Mouse (Mus musculus): ENCODE data around the gene Zc3hav1.
"Not testable (repeated sequence)": the region's sequence is repeated elsewhere in the genome, so short reads cannot be mapped to it uniquely, and the experiment has no call there.

The Zc3hav1 gene

GRCm38 (mm10) chr6:38353811-38354722 is at the start of gene Zc3hav1:
TSS of gene Zc3hav1 (minus strand) at chr6:38354603.
- no peak for DNase-seq (ENCODE audit: low read depth, low spot score)

DNA sequence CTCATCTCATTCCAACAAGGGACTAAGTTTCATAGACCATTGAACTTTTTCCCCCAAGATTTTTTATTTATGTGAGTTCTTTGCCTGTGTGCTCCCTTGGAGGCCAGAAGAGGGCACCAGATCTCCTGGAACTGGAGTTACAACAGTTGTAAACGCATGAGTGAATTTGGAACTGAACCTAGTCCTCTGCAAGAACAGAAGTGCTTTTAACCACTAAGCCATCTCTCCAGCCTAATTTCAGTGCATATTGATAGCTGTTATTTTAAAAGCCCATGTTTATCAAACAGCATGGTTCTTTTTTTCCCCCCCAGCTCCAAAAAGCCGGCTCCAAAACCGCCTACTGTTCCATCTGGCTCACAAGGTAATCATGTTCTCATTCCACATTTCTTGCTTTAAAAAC is 35.3 kb upstream of the Zc3hav1 start:
- DNase-seq (ENCODE audit: low read depth, low spot score), result no peak

DNA sequence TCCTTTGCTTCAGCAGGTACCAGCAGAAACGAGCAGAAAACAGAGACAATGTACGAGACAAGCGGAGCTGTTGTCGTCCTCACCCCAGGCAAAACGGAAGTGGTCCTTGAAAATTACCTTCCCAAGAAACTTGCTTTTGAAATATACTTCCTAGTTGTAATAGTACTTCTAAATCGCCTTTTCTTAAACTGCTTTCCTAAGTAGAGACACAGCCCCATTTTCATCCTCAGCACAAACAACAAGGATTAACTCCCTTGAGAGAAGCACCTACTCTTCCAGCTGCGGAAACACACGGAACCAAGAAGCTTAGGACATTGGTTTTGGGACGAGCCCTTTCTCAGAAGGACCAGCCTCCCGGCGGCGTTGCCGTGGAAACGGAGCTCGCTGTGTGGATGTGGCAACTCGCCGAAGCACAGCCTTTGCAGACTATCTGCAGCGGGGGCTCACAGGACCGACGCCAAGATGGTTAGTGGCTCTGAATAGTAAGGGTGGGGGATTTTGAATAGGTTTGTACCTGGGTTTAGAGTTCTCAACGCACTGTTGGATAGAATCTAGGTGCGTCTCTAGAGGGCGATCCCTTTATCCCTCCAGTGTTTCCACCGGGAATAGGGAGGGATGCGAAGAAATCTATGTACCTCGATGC is 26.8 kb upstream of the Zc3hav1 start, which contains the start of gene Ttc26:
Gene Ttc26, plus strand, starts transcription at position 341 of the 643 bp plus-strand sequence.
- peak; percentile 79 for DNase-seq (ENCODE audit: low read depth, low spot score)

GRCm38 (mm10) chr6:38380764-38381128 is 26.3 kb upstream of the Zc3hav1 start:
- no peak for DNase-seq (ENCODE audit: low read depth, low spot score)

- DNase-seq (ENCODE audit: low read depth, low spot score), result no peak
Observed at GRCm38 (mm10) chr6:38374271-38374670, 19.9 kb upstream of the Zc3hav1 start.

GRCm38 (mm10) chr6:38369945-38370344 is 15.5 kb upstream of the Zc3hav1 start:
- DNase-seq (ENCODE audit: low read depth, low spot score), result no peak

DNA sequence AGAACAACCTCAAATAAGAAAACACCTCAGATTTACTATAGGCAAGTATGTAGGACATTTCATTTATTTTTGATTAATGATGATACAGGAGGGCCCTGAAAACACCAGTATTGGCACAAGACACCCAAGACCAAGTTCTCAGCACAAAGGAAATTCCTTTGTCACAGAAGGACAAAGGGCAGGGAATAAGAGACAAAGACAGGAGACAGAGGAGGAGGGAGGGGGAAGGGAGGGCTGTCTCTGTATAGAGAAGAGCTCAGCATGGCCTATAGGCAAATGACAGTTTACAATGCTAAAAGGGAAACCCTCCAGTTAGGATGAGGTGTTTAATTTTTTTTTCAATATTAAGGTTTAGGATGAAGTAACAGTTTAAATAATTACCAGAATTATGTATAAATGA is 9.7 kb upstream of the Zc3hav1 start:
- DNase-seq (ENCODE audit: low read depth, low spot score), result no peak

DNA sequence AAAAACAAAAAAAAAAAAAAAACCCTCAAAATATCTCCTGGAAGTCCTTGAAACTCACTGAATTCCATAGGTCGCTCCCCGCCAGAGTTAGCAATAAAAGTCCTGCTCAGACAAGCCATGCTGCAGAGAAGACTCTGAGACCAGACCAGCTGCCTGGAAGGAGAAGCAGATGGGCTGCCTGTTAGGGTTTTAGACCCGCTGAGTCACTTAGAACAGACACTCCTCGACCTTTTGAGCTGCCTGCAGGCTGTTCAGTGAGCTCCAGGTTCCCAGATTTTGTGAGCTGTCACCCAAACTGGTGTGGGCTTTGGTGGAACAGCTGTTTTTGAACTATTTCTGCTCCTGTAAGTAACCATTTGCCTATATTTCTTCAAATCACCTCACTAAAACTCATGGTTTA is 9.0 kb upstream of the Zc3hav1 start:
- no peak for DNase-seq (ENCODE audit: low read depth, low spot score)

DNA sequence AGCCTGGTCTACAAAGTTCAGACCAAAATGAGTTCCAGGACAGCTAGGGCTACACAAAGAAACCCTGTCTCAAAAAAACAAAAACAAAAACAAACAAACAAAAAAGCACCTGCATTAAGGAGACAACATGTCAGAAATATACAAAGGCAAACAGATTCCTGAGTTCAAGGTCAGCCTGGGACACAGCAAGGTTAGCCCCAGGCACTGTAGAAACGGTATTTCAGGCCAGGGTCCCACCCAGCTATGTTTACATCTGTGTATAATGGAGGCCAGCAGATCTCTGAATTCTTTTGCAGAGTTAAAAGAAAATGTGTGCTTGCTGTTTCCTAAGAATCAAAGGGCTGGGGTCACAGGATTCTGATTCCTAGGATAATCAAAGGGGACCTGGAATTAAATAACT is 7.5 kb upstream of the Zc3hav1 start:
- DNase-seq (ENCODE audit: low read depth, low spot score), result no peak

DNA sequence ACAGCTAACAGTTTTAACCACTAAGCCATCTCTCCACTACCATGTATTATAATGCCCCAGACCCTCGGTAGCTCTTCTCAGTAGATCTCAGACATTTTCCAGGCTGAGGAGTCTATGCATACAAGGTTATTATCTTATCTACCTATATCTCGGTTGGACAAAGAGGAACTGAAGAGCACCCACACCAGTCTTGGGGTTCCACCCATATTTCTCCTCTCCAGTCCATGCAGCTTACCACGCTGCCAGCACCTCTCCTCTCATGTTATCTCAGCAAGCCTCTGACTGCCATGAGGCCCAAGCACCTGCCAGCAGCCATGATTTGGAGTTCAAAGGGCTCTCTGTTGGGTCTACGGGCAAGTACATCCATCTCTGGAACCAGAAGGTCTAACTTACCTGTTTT is 6.7 kb upstream of the Zc3hav1 start:
- no peak for DNase-seq (ENCODE audit: low read depth, low spot score)

- DNase-seq (ENCODE audit: low read depth, low spot score), result no peak
Observed at GRCm38 (mm10) chr6:38359736-38360499, 5.5 kb upstream of the Zc3hav1 start.

GRCm38 (mm10) chr6:38359044-38359735 is 4.8 kb upstream of the Zc3hav1 start:
- not testable (repeated sequence) for DNase-seq (ENCODE audit: low read depth, low spot score)

GRCm38 (mm10) chr6:38358253-38359027 is 4.0 kb upstream of the Zc3hav1 start:
- no peak for DNase-seq (ENCODE audit: low read depth, low spot score)

- no peak for DNase-seq (ENCODE audit: low read depth, low spot score)
Observed at GRCm38 (mm10) chr6:38357603-38358252, 3.3 kb upstream of the Zc3hav1 start.

DNA sequence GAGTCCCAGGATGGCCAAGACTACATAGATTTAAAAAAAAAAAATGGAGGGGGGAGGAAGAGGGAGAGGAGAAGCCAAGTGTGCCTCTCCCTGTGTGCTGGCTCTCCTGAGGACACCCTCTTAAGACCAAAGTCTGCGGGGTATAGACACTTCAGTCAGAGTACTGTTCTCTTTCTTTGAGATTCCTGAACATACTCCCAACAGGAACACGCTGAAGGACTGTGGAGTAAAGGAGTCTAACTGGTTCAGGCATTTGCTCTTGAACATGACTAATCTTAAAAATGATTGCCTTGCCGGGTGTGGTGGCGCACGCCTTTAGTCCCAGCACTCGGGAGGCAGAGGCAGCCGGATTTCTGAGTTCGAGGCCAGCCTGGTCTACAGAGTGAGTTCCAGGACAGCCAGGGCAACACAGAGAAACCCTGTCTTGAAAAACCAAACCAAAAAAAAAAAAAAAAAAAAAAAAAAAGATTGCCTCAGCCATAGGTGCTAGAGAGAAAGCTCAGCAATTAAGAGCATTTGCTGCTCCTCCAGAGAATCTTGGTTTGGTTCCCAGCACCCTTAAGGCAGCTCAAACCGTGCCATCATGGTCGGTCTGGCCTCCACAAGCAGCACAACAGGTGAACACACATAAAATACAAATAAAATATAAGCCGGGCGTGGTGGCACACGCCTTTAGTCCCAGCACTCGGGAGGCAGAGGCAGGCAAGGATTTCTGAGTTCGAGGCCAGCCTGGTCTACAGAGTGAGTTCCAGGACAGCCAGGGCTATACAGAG is 2.4 kb upstream of the Zc3hav1 start:
- DNase-seq (ENCODE audit: low read depth, low spot score), result not testable (repeated sequence)

GRCm38 (mm10) chr6:38355862-38356261 is 1.5 kb upstream of the Zc3hav1 start:
- no peak for DNase-seq (ENCODE audit: low read depth, low spot score)

GRCm38 (mm10) chr6:38355354-38355823 is 986 bp upstream of the Zc3hav1 start:
- no peak for DNase-seq (ENCODE audit: low read depth, low spot score)

DNA sequence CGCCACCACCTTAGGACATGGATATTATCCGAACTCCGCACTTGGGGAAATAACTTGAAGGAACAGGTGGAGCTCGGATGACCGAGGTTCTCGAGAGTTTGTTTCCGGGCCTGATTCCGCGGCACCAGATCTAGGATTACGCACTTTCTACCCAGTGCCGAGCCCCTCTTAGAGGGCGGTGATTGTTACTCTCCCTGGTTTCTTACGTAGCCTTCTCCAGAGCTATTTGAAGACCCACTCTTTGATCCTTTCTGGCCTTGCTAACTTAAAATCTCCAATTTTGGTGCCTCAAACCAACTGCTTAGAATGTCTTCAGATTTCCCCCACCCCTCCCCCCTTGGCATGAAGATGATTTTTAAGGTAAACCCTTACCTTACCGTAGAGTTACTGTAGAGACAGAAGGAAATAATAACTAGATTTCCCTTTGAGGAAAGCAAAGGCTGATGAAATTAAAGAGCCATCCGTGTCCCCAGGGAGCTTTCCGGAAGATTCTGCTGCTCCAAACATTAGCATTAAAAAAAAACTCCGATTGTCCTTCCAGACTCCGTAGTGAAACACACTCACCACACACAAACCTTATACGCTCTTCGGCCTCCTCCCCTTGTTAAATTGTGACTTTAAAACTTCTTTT is 435 bp upstream of the Zc3hav1 start:
- no peak for DNase-seq (ENCODE audit: low read depth, low spot score)

GRCm38 (mm10) chr6:38353181-38353580 is 1.2 kb downstream of the Zc3hav1 start:
- DNase-seq (ENCODE audit: low read depth, low spot score), result no peak

Data from retina, postnatal 7 days (tissue).